Mouse (Mus musculus) limb, embryonic 13.5 days (tissue): ENCODE measurements around the gene Xirp1. TPM values are rescaled to one million over a fixed set of nuclear protein-coding genes. Genes with fewer than 3 reads are reported as not detected.

Experiments used
- ATAC-seq: fragments of 200-750 bp; cut with Nextera tagmentation; 2 replicates; pipeline ENCODE4 v1.8.0; 2017; ENCODE audit warnings: low read depth, moderate number of reproducible peaks, moderate TSS enrichment; ENCODE audit not compliant: low FRiP score
- H3K27ac ChIP-seq: fragments of 300-500 bp; sonication (generic); 2 replicates; pipeline ENCODE4 v1.5.1; 2015; ENCODE audit warnings: inconsistent platforms, mild to moderate bottlenecking, moderate library complexity
- H3K27me3 ChIP-seq: fragments of 300-500 bp; sonication (generic); 2 replicates; pipeline ENCODE4 v1.6.1; 2015; ENCODE audit warnings: mild to moderate bottlenecking, inconsistent platforms
- H3K36me3 ChIP-seq: fragments of 300-500 bp; sonication (generic); 2 replicates; pipeline ENCODE4 v1.6.1; 2015; ENCODE audit warnings: inconsistent platforms, mild to moderate bottlenecking, moderate library complexity
- H3K4me1 ChIP-seq: fragments of 300-500 bp; sonication (generic); 2 replicates; pipeline ENCODE4 v1.6.1; 2015; ENCODE audit warnings: inconsistent platforms
- H3K4me2 ChIP-seq: fragments of 300-500 bp; sonication (generic); replicated peaks from 2 replicates; pipeline ENCODE4 v1.6.1; 2015; ENCODE audit warnings: inconsistent platforms, mild to moderate bottlenecking, moderate library complexity
- H3K4me3 ChIP-seq: fragments of 300-500 bp; sonication (generic); 2 replicates; pipeline ENCODE4 v1.5.1; 2015; ENCODE audit warnings: moderate library complexity, mild to moderate bottlenecking, inconsistent platforms
- H3K9ac ChIP-seq: fragments of 300-500 bp; sonication (generic); 2 replicates; pipeline ENCODE4 v1.6.1; 2015; ENCODE audit warnings: mild to moderate bottlenecking, inconsistent platforms
- H3K9me3 ChIP-seq: fragments of 300-500 bp; sonication (generic); 2 replicates; pipeline ENCODE4 v1.6.1; 2016; ENCODE audit warnings: inconsistent platforms
- WGBS: fragments of 180-500 bp; shearing (Covaris S2); methylation state at CpG from one replicate; pipeline ENCODE4 v1.1.7; 2015; 5-methylcytosine and 5-hydroxymethylcytosine counted together
- polyA plus RNA-seq: library from polyadenylated mRNA; unstranded; fragments of >200 nt; fragmentation: Nextera tagmentation; extraction: Ambion mirVana; gene quantifications from 2 replicates; pipeline ENCODE4 v1.2.1, GENCODE M21; 2015

The Xirp1 gene
- polyA plus RNA-seq, 1 experiment from 2014 or later = 1.0 TPM

DNA sequence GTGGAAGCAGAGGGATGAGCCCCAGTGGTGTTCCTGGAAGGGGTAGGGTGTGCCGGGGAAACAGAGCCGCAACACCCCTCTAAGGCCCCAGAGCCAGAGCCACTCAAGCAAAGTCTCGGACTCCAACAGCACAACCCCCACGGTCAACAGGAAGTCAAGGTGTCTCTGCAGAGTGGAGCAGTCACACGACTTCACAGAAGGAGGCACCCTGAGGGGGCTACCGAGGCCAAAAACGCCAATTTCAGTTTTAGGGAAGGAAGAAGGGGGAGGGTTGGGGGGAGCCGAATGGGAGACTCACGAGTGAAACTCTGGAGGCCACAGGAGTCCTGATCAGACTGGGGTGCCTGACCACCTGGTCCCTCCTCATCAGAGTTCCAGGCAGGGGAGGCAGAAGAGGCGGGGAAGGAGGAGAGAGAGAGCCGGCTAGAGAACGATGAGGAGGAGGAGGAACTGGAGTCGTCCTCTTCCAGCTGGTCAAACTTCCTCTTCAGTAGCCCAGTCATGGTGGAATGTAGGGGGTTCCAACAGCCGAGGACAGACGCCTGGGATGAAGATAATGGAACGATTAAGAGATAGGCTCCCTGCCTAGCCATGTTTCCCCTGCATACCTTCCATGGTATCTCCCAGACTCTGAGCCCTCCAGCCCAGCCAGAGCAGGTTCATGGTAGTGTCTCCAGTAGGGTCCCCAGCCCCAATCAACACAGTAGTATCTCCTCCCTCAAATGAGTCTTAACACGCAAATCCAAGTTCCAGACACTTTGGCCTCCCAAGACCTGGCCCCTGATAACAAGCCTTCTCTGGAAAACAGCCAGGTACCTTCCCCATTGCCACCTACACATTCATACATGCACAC is 46.5 kb downstream of the Xirp1 start:
- WGBS = 31% methylated on average over 17 of the region's 17 CpGs
- Histone ChIP-seq H3K27ac (no peak overlapping the region), H3K4me1 (peaks cover 54% of the 10 kb centered on the region)

DNA sequence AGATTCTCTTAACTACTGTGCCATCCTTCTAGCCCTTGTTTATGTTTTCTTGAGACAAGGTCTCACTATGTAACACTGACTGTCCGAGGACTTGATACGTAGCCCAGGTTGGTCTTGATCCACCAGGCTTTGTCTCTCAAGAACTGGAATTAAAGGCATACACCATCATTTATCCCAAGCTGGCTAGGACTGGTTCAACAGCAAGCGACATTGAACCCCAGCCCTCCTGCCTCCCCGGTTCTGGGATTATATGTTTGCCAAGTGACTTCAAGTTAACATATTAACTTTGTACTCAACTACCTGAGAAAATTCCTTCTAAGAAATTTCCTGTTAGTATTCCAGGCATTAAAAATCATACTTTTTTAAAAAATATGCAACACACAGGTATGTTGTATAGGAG is 48.1 kb downstream of the Xirp1 start:
- Histone ChIP-seq H3K4me1 (peaks cover 52% of the 10 kb centered on the region), H3K27me3 (no peaks in the 10 kb centered on the region)

More for the DNA sequence above, 46.5 kb downstream of the Xirp1 start:
- no peak for ATAC-seq
- peak overlapping the region; percentile 14; the same call in 1 of the 2 replicates for H3K4me2 ChIP-seq
- no peaks in the 10 kb centered on the region for H3K27me3 ChIP-seq
- H3K9me3 ChIP-seq = no peaks in the 10 kb centered on the region
- H3K4me3 ChIP-seq = no peak overlapping the region
- H3K36me3 ChIP-seq = peaks cover 28% of the 10 kb centered on the region
- H3K9ac ChIP-seq = no peak overlapping the region

GRCm38 (mm10) chr9:119974609-119975008 is 48.8 kb downstream of the Xirp1 start:
- Histone ChIP-seq H3K4me1 (peaks cover 52% of the 10 kb centered on the region), H3K36me3 (peaks cover 32% of the 10 kb centered on the region), H3K4me2 (no peak overlapping the region), H3K9ac (no peak overlapping the region), H3K27ac (no peak overlapping the region), H3K27me3 (no peaks in the 10 kb centered on the region), H3K9me3 (no peaks in the 10 kb centered on the region), H3K4me3 (no peak overlapping the region)
- no peak for ATAC-seq
- WGBS = 84% methylated on average over 5 of the region's 5 CpGs

More for the DNA sequence above, 48.1 kb downstream of the Xirp1 start:
- no peak overlapping the region for H3K27ac ChIP-seq
- no peak overlapping the region for H3K4me3 ChIP-seq
- ATAC-seq = no peak
- H3K9ac ChIP-seq = no peak overlapping the region
- H3K36me3 ChIP-seq = peaks cover 32% of the 10 kb centered on the region
- 95% methylated on average over 4 of the region's 4 CpGs for WGBS
- H3K4me2 ChIP-seq = no peak overlapping the region
- H3K9me3 ChIP-seq = no peaks in the 10 kb centered on the region

DNA sequence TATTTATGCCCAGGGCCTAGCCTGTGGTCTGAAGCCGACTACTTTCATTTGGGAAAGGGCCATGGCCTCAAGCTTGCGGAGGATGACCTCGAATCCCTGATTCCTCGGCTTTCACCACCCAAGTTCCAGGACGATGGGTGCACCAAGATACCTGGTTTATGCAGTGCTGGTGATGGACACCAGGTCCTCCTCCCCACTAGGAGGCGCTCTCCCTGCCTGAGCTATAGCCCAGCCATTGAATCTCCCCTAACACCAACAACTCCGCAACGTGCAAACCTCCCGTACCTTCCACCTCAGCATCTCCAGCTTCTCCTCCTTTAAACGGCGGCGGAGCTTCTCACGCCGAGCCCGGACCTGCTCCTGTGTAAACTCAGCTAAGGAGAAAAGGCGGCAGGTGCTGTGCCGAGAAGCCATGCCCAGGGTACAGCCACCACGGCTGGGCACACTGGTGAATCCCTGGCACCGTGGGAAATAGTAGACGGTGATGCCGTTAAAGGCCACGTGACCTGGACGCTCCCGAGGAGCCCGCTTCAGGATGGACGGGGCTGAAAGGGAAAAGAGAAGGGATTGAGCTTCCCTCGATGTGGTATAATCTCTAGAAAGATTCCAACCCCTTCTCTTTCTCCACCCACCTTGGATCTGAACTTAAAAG is 49.4 kb downstream of the Xirp1 start:
- 89% methylated on average over 27 of the region's 27 CpGs for WGBS
- Histone ChIP-seq H3K9ac (no peak overlapping the region), H3K27ac (no peak overlapping the region), H3K27me3 (no peaks in the 10 kb centered on the region), H3K4me3 (no peak overlapping the region), H3K4me2 (no peak overlapping the region), H3K4me1 (peaks cover 46% of the 10 kb centered on the region), H3K36me3 (peaks cover 32% of the 10 kb centered on the region), H3K9me3 (no peaks in the 10 kb centered on the region)
- ATAC-seq = no peak

- H3K27me3 ChIP-seq = no peaks in the 10 kb centered on the region
- H3K4me3 ChIP-seq = no peak overlapping the region
- H3K36me3 ChIP-seq = peaks cover 32% of the 10 kb centered on the region
- no peak overlapping the region for H3K27ac ChIP-seq
- 90% methylated on average over 23 of the region's 23 CpGs for WGBS
- no peak for ATAC-seq
- H3K9me3 ChIP-seq = no peaks in the 10 kb centered on the region
- peaks cover 39% of the 10 kb centered on the region for H3K4me1 ChIP-seq
- H3K9ac ChIP-seq = no peak overlapping the region
- no peak overlapping the region for H3K4me2 ChIP-seq
Measured at GRCm38 (mm10) chr9:119973281-119973680, 50.1 kb downstream of the Xirp1 start.

- no peak for ATAC-seq
- 88% methylated on average over 12 of the region's 12 CpGs for WGBS
- H3K9me3 ChIP-seq = no peaks in the 10 kb centered on the region
Measured at GRCm38 (mm10) chr9:119972582-119972981, 50.8 kb downstream of the Xirp1 start.

DNA sequence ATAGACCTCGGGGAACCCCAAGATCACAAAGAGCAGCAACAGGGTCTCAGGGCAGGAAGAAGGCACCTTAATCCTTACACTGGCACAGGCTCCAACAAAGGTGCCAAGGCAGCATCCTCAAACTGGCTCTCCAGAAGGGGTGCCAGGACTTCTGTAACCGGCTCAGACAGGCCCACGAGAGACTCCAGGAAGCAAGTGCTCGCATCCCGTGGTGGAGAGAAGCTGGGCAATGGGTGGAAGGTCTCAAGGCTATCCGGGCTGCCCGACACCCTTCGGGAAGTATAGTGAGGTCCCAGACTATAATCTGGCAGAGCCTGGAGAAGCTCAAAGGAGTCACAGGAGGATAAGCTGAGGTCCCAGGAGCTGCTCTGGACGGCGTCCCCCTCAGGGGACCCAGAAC is 51.2 kb downstream of the Xirp1 start:
- no peaks in the 10 kb centered on the region for H3K27me3 ChIP-seq
- no peak overlapping the region for H3K4me3 ChIP-seq
- no peak overlapping the region for H3K4me2 ChIP-seq
- no peak for ATAC-seq
- H3K9ac ChIP-seq = no peak overlapping the region
- no peak overlapping the region for H3K27ac ChIP-seq
- peaks cover 32% of the 10 kb centered on the region for H3K36me3 ChIP-seq
- H3K4me1 ChIP-seq = peaks cover 27% of the 10 kb centered on the region
- H3K9me3 ChIP-seq = no peaks in the 10 kb centered on the region
- 91% methylated on average over 10 of the region's 10 CpGs for WGBS

More at GRCm38 (mm10) chr9:119972582-119972981, 50.8 kb downstream of the Xirp1 start:
- peaks cover 32% of the 10 kb centered on the region for H3K36me3 ChIP-seq
- H3K4me1 ChIP-seq = peaks cover 32% of the 10 kb centered on the region
- H3K4me3 ChIP-seq = no peak overlapping the region
- no peaks in the 10 kb centered on the region for H3K27me3 ChIP-seq
- H3K27ac ChIP-seq = no peak overlapping the region
- no peak overlapping the region for H3K9ac ChIP-seq
- H3K4me2 ChIP-seq = no peak overlapping the region

DNA sequence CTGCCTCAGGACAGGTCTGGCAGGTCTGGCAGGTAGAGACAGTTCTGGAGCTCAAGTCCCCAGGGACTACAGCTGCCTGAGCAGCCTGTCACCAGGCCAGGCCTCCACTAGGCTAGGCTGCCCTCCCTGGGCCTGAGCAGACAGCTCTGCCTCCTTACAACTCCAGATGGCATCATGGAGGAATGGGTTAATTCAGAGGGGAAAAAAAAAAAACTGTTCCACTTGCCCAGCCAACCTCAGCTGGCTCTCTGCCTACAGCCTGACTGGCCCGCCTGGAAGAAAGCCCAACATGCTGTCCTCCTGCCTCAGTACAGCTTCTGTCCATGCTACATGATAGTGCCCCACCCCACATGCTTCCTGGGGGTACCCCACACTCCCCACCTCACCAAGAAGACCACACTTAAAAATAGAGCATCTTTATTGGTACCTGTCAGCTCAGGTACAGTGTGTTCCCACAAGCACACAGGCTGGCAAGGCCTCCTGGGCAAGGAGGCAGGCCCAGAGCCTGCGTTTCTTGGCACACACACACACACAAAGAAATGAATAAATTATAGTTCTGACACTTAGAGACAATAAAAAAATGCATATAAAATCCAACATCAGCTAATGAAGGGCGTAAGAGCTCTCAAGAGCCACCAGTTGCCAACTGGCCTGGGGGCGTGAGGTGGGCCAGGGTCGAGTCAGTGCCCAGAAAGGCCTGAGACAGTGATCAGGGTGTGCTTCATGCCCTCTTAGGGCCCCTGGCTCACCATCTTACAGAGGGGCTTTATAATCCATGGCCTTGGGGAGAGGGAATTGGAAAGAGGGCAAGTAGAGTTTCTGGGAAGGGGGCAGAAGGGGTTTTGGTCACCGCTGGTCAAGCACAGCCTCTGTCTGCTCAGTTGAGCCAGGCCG is 52.4 kb downstream of the Xirp1 start:
- Histone ChIP-seq H3K9ac (peak overlapping the region; percentile 31; the same call in 1 of the 2 replicates), H3K4me3 (no peak overlapping the region), H3K36me3 (peaks cover 32% of the 10 kb centered on the region), H3K27me3 (no peaks in the 10 kb centered on the region), H3K27ac (peak overlapping the region; percentile 6; the same call in 1 of the 2 replicates), H3K4me1 (peaks cover 19% of the 10 kb centered on the region), H3K9me3 (no peaks in the 10 kb centered on the region), H3K4me2 (no peak overlapping the region)
- ATAC-seq = no peak
- 75% methylated on average over 7 of the region's 7 CpGs for WGBS

- Histone ChIP-seq H3K27me3 (no peaks in the 10 kb centered on the region), H3K4me3 (no peak overlapping the region), H3K4me1 (peaks cover 19% of the 10 kb centered on the region), H3K36me3 (peaks cover 32% of the 10 kb centered on the region), H3K27ac (no peak overlapping the region), H3K9ac (peak overlapping the region; percentile 31; the same call in 1 of the 2 replicates), H3K9me3 (no peaks in the 10 kb centered on the region), H3K4me2 (no peak overlapping the region)
- 40% methylated on average over 6 of the region's 6 CpGs for WGBS
- no peak for ATAC-seq
Measured at GRCm38 (mm10) chr9:119970221-119970620, 53.2 kb downstream of the Xirp1 start.

GRCm38 (mm10) chr9:119969811-119970210 is 53.6 kb downstream of the Xirp1 start:
- ATAC-seq = no peak
- Histone ChIP-seq H3K27ac (no peak overlapping the region), H3K27me3 (no peaks in the 10 kb centered on the region), H3K9ac (no peak overlapping the region), H3K36me3 (peaks cover 32% of the 10 kb centered on the region), H3K9me3 (no peaks in the 10 kb centered on the region), H3K4me2 (no peak overlapping the region), H3K4me3 (no peak overlapping the region), H3K4me1 (peaks cover 19% of the 10 kb centered on the region)
- 76% methylated on average over 7 of the region's 7 CpGs for WGBS

DNA sequence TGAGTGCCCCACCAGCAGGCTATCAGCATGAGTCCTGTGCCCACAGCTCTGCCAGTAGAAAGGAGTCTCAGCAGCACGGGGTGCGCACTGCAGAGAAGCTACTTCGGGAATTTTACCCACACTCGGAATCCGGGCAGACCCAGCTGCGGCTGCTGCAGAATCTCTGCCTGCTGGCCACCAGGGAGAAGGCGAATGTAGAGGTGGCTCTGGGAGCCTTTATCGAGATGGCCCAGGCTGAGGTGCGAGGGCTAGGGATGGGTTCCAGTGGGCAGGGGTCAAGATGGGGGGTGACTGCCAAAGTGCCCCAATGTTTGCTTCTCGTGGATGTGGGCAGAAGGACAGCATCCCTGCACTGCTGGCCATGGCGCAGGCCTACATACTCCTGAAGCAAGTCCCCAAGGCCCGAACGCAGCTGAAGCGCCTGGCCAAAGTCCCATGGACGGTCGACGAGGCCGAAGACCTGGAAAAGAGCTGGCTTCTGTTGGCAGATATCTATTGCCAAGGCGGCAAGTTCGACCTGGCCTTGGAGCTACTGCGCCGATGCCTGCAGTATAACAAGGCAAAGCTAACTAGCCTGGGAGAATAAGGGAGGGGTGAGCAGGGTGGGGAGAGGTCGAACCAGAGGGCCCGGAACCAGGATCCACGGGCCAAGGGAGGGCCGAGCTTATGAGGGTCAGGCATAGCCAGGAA is 57.0 kb downstream of the Xirp1 start:
- no peak overlapping the region for H3K9ac ChIP-seq
- H3K27ac ChIP-seq = no peak overlapping the region
- peaks cover 2% of the 10 kb centered on the region; the same call in 1 of the 2 replicates for H3K36me3 ChIP-seq
- no peak for ATAC-seq
- H3K4me1 ChIP-seq = peaks cover 25% of the 10 kb centered on the region
- H3K4me2 ChIP-seq = no peak overlapping the region
- no peak overlapping the region for H3K4me3 ChIP-seq
- H3K27me3 ChIP-seq = no peaks in the 10 kb centered on the region
- no peaks in the 10 kb centered on the region for H3K9me3 ChIP-seq
- WGBS = 87% methylated on average over 26 of the region's 26 CpGs
